Mouse (Mus musculus): ENCODE measurements at regions not wholly inside any gene's neighbourhood (a gene's known extent, or its start where the extent isn't known, plus 50 kb on each side); places are given as distances from the start of the nearest gene placed in this dataset.

- H3K4me1 ChIP-seq (ENCODE audit: control insufficient read depth, insufficient read depth, low read length), result no peaks in the 10 kb centered on the region
- no peak overlapping the region for H3K27ac ChIP-seq (ENCODE audit: insufficient read depth, low read depth, low read length)
- no peak overlapping the region for H3K4me3 ChIP-seq (ENCODE audit: insufficient read depth, low read depth, low read length)
- no peaks in the 10 kb centered on the region for H3K36me3 ChIP-seq (ENCODE audit: control insufficient read depth, insufficient read depth, low read length)
- DNase-seq, result no peak
- TF ChIP-seq POLR2A (IDR thresholded peaks at IDR 0.05; ENCODE audit: low read depth, low read length) (no peak), CTCF (conservative IDR thresholded peaks at IDR 0.05; ENCODE audit: insufficient read depth, insufficient read length, low read depth, low read length) (no peak)
- 52% methylated on average over 9 of the region's 9 CpGs for WGBS
- no peaks in the 10 kb centered on the region for H3K27me3 ChIP-seq (replicated peaks; ENCODE audit: control insufficient read depth, insufficient read depth, low read length)
These were observed 773.9 kb upstream of the Car8 start for GRCm38 (mm10) chr4:9012787-9013186.

GRCm38 (mm10) chr4:9011952-9012351, 773.1 kb upstream of the Car8 start:
- TF ChIP-seq CTCF (conservative IDR thresholded peaks at IDR 0.05; ENCODE audit: insufficient read depth, insufficient read length, low read depth, low read length) (no peak), POLR2A (IDR thresholded peaks at IDR 0.05; ENCODE audit: low read depth, low read length) (no peak)
- WGBS, result 59% methylated on average over 3 of the region's 3 CpGs

GRCm38 (mm10) chr4:9011129-9011518, 772.3 kb upstream of the Car8 start:
- no peak overlapping the region for H3K27ac ChIP-seq (ENCODE audit: insufficient read depth, low read depth, low read length)
- H3K27me3 ChIP-seq (replicated peaks; ENCODE audit: control insufficient read depth, insufficient read depth, low read length), result no peaks in the 10 kb centered on the region
- no peaks in the 10 kb centered on the region for H3K36me3 ChIP-seq (ENCODE audit: control insufficient read depth, insufficient read depth, low read length)
- no peak overlapping the region for H3K4me3 ChIP-seq (ENCODE audit: insufficient read depth, low read depth, low read length)
- WGBS, result 16% methylated on average over 7 of the region's 7 CpGs
- DNase-seq, result peak; percentile 14
- H3K4me1 ChIP-seq (ENCODE audit: control insufficient read depth, insufficient read depth, low read length), result no peaks in the 10 kb centered on the region
- TF ChIP-seq CTCF (conservative IDR thresholded peaks at IDR 0.05; ENCODE audit: insufficient read depth, insufficient read length, low read depth, low read length) (no peak), POLR2A (IDR thresholded peaks at IDR 0.05; ENCODE audit: low read depth, low read length) (no peak)

More at GRCm38 (mm10) chr4:9011952-9012351, 773.1 kb upstream of the Car8 start:
- H3K27me3 ChIP-seq (replicated peaks; ENCODE audit: control insufficient read depth, insufficient read depth, low read length), result no peaks in the 10 kb centered on the region
- H3K4me1 ChIP-seq (ENCODE audit: control insufficient read depth, insufficient read depth, low read length), result no peaks in the 10 kb centered on the region
- H3K27ac ChIP-seq (ENCODE audit: insufficient read depth, low read depth, low read length), result no peak overlapping the region
- H3K4me3 ChIP-seq (ENCODE audit: insufficient read depth, low read depth, low read length), result no peak overlapping the region
- no peaks in the 10 kb centered on the region for H3K36me3 ChIP-seq (ENCODE audit: control insufficient read depth, insufficient read depth, low read length)
- no peak for DNase-seq

GRCm38 (mm10) chr4:9010381-9011128, 771.7 kb upstream of the Car8 start:
- no peak overlapping the region for H3K27ac ChIP-seq (ENCODE audit: insufficient read depth, low read depth, low read length)
- H3K4me1 ChIP-seq (ENCODE audit: control insufficient read depth, insufficient read depth, low read length), result no peaks in the 10 kb centered on the region
- no peaks in the 10 kb centered on the region for H3K27me3 ChIP-seq (replicated peaks; ENCODE audit: control insufficient read depth, insufficient read depth, low read length)
- 31% methylated on average over 17 of the region's 17 CpGs for WGBS
- H3K36me3 ChIP-seq (ENCODE audit: control insufficient read depth, insufficient read depth, low read length), result no peaks in the 10 kb centered on the region
- peak; percentile 12 for DNase-seq
- TF ChIP-seq POLR2A (IDR thresholded peaks at IDR 0.05; ENCODE audit: low read depth, low read length), result no peak
- TF ChIP-seq CTCF (conservative IDR thresholded peaks at IDR 0.05; ENCODE audit: insufficient read depth, insufficient read length, low read depth, low read length), result no peak
- H3K4me3 ChIP-seq (ENCODE audit: insufficient read depth, low read depth, low read length), result no peak overlapping the region

GRCm38 (mm10) chr4:9009656-9010055, 770.8 kb upstream of the Car8 start:
- WGBS, result 64% methylated on average over 4 of the region's 4 CpGs
- Histone ChIP-seq H3K27me3 (replicated peaks; ENCODE audit: control insufficient read depth, insufficient read depth, low read length) (no peaks in the 10 kb centered on the region), H3K36me3 (ENCODE audit: control insufficient read depth, insufficient read depth, low read length) (no peaks in the 10 kb centered on the region), H3K27ac (ENCODE audit: insufficient read depth, low read depth, low read length) (no peak overlapping the region), H3K4me3 (ENCODE audit: insufficient read depth, low read depth, low read length) (no peak overlapping the region), H3K4me1 (ENCODE audit: control insufficient read depth, insufficient read depth, low read length) (no peaks in the 10 kb centered on the region)
- peak; percentile 14 for DNase-seq
- no peak for TF ChIP-seq POLR2A (IDR thresholded peaks at IDR 0.05; ENCODE audit: low read depth, low read length)
- no peak for TF ChIP-seq CTCF (conservative IDR thresholded peaks at IDR 0.05; ENCODE audit: insufficient read depth, insufficient read length, low read depth, low read length)

- Histone ChIP-seq H3K27ac (ENCODE audit: insufficient read depth, low read depth, low read length) (no peak overlapping the region), H3K36me3 (ENCODE audit: control insufficient read depth, insufficient read depth, low read length) (no peaks in the 10 kb centered on the region), H3K27me3 (replicated peaks; ENCODE audit: control insufficient read depth, insufficient read depth, low read length) (no peaks in the 10 kb centered on the region), H3K4me3 (ENCODE audit: insufficient read depth, low read depth, low read length) (no peak overlapping the region), H3K4me1 (ENCODE audit: control insufficient read depth, insufficient read depth, low read length) (no peaks in the 10 kb centered on the region)
- TF ChIP-seq POLR2A (IDR thresholded peaks at IDR 0.05; ENCODE audit: low read depth, low read length) (no peak), CTCF (conservative IDR thresholded peaks at IDR 0.05; ENCODE audit: insufficient read depth, insufficient read length, low read depth, low read length) (no peak)
- DNase-seq, result no peak
- WGBS, result 39% methylated on average over 8 of the region's 8 CpGs
These were observed 767.2 kb upstream of the Car8 start for GRCm38 (mm10) chr4:9005938-9006626.

GRCm38 (mm10) chr4:9003891-9004290, 765.0 kb upstream of the Car8 start:
- no peak for DNase-seq

More at GRCm38 (mm10) chr4:9003891-9004290, 765.0 kb upstream of the Car8 start:
- Histone ChIP-seq H3K36me3 (ENCODE audit: control insufficient read depth, insufficient read depth, low read length) (no peaks in the 10 kb centered on the region), H3K4me3 (ENCODE audit: insufficient read depth, low read depth, low read length) (no peak overlapping the region), H3K4me1 (ENCODE audit: control insufficient read depth, insufficient read depth, low read length) (no peaks in the 10 kb centered on the region), H3K27ac (ENCODE audit: insufficient read depth, low read depth, low read length) (no peak overlapping the region), H3K27me3 (replicated peaks; ENCODE audit: control insufficient read depth, insufficient read depth, low read length) (no peaks in the 10 kb centered on the region)
- no peak for TF ChIP-seq CTCF (conservative IDR thresholded peaks at IDR 0.05; ENCODE audit: insufficient read depth, insufficient read length, low read depth, low read length)
- no peak for TF ChIP-seq POLR2A (IDR thresholded peaks at IDR 0.05; ENCODE audit: low read depth, low read length)
- WGBS, result 100% methylated on average over 1 of the region's 1 CpGs

Data from kidney, adult 2 months (tissue).